Mouse (Mus musculus): Measurements from ENCODE around the gene Man2a2.
"Not testable (repeated sequence)": the region's sequence is repeated elsewhere in the genome, so short reads cannot be mapped to it uniquely, and the experiment has no call there.

DNA sequence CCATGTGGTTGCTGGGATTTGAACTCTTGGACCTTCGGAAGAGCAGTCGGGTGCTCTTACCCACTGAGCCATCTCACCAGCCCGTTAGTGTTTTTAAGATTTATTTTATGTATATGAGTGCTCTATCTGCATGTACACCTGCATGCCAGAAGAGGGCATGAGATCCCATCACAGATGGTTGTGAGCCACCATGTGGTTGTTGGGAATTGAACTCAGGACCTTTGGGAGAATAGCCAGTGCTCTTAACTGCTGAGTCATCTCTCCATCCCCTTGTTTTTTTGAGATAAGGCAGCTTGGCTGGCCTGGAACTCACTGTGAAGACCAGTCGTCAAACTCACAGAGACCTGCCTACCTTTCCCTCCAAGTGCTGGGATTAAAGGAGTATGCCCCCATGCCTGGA lies 25.3 kb upstream of the Man2a2 start:
- TF ChIP-seq CTCF (IDR thresholded peaks at IDR 0.05; ENCODE audit: control insufficient read depth, insufficient read depth, low read length); POLR2A (IDR thresholded peaks at IDR 0.05; ENCODE audit: borderline replicate concordance, control insufficient read depth, low read depth, low read length): not testable (repeated sequence)
